Mouse (Mus musculus): ENCODE data around the gene Foxa1. TPM values are rescaled to one million over a fixed set of nuclear protein-coding genes. Genes with fewer than 3 reads are reported as not detected.

The Foxa1 gene
- polyA plus RNA-seq, 1 experiment, result not detected

- no peaks in the 10 kb centered on the region for H3K79me2 ChIP-seq (ENCODE audit: control insufficient read depth, insufficient read depth)
- no peak overlapping the region for H3ac ChIP-seq (ENCODE audit: control insufficient read depth, insufficient read length)
- TF ChIP-seq MYOD1 (IDR thresholded peaks at IDR 0.05; ENCODE audit: control insufficient read depth in 1 of 3, insufficient read length in 2 of 3, low read depth in 2 of 3) (no peak), POLR2A (IDR thresholded peaks at IDR 0.05; ENCODE audit: insufficient read length, low read depth) (no peak), CEBPB (IDR thresholded peaks at IDR 0.05; ENCODE audit: insufficient read depth, poor library complexity, severe bottlenecking) (no peak), MYOG (IDR thresholded peaks at IDR 0.05; ENCODE audit: control insufficient read depth in 1 of 3, insufficient read depth in 1 of 3, insufficient read length in 2 of 3, low read depth in 2 of 3) (no peak)
- H3K27me3 ChIP-seq (ENCODE audit: control insufficient read depth, insufficient read depth, insufficient read length), result no peaks in the 10 kb centered on the region
- no peak overlapping the region for H3K4me2 ChIP-seq (ENCODE audit: low read depth)
- no peak overlapping the region for H3K4me3 ChIP-seq
- no peaks in the 10 kb centered on the region for H3K36me3 ChIP-seq (ENCODE audit: control insufficient read depth, insufficient read depth)
These were observed 3.6 kb upstream of the Foxa1 start for GRCm38 (mm10) chr12:57550181-57550808.

GRCm38 (mm10) chr12:57549667-57550160 lies 3.0 kb upstream of the Foxa1 start:
- no peaks in the 10 kb centered on the region for H3K79me2 ChIP-seq (ENCODE audit: control insufficient read depth, insufficient read depth)
- H3K4me2 ChIP-seq (ENCODE audit: low read depth), result no peak overlapping the region
- no peaks in the 10 kb centered on the region for H3K36me3 ChIP-seq (ENCODE audit: control insufficient read depth, insufficient read depth)
- no peaks in the 10 kb centered on the region for H3K27me3 ChIP-seq (ENCODE audit: control insufficient read depth, insufficient read depth, insufficient read length)
- TF ChIP-seq SRF (IDR thresholded peaks at IDR 0.05; ENCODE audit: control insufficient read depth, insufficient read length, low read depth), result no peak
- H3ac ChIP-seq (ENCODE audit: control insufficient read depth, insufficient read length), result no peak overlapping the region
- no peak overlapping the region for H3K4me3 ChIP-seq

- Histone ChIP-seq H3K36me3 (ENCODE audit: control insufficient read depth, insufficient read depth) (no peaks in the 10 kb centered on the region), H3K79me2 (ENCODE audit: control insufficient read depth, insufficient read depth) (no peaks in the 10 kb centered on the region), H3K4me3 (no peak overlapping the region), H3K4me2 (ENCODE audit: low read depth) (no peak overlapping the region), H3K27me3 (ENCODE audit: control insufficient read depth, insufficient read depth, insufficient read length) (no peaks in the 10 kb centered on the region), H3ac (ENCODE audit: control insufficient read depth, insufficient read length) (no peak overlapping the region)
- TF ChIP-seq POLR2A (IDR thresholded peaks at IDR 0.05; ENCODE audit: insufficient read length, low read depth), result no peak
- TF ChIP-seq CEBPB (IDR thresholded peaks at IDR 0.05; ENCODE audit: insufficient read depth, poor library complexity, severe bottlenecking), result no peak
- TF ChIP-seq TCF3 (IDR thresholded peaks at IDR 0.05; ENCODE audit: insufficient read length, low read depth), result no peak
- TF ChIP-seq TCF12 (IDR thresholded peaks at IDR 0.05; ENCODE audit: insufficient read depth, poor library complexity, severe bottlenecking), result no peak
- no peak for TF ChIP-seq MAX (IDR thresholded peaks at IDR 0.05; ENCODE audit: low read depth)
- no peak for TF ChIP-seq USF1 (IDR thresholded peaks at IDR 0.05; ENCODE audit: low read depth)
- no peak for TF ChIP-seq POLR2AphosphoS2 (IDR thresholded peaks at IDR 0.05; ENCODE audit: insufficient read length, low read depth)
- no peak for TF ChIP-seq E2F4 (IDR thresholded peaks at IDR 0.05; ENCODE audit: insufficient read depth)
- no peak for TF ChIP-seq REST (IDR thresholded peaks at IDR 0.05; ENCODE audit: insufficient read depth, insufficient read length)
These were observed 2.4 kb upstream of the Foxa1 start for GRCm38 (mm10) chr12:57548981-57549666.

- TF ChIP-seq E2F4 (IDR thresholded peaks at IDR 0.05; ENCODE audit: insufficient read depth), result no peak
- TF ChIP-seq REST (IDR thresholded peaks at IDR 0.05; ENCODE audit: insufficient read depth, insufficient read length), result no peak
- TF ChIP-seq MAX (IDR thresholded peaks at IDR 0.05; ENCODE audit: low read depth), result no peak
- TF ChIP-seq CEBPB (IDR thresholded peaks at IDR 0.05; ENCODE audit: insufficient read depth, poor library complexity, severe bottlenecking), result no peak
- Histone ChIP-seq H3K4me3 (no peak overlapping the region), H3K4me2 (ENCODE audit: low read depth) (no peak overlapping the region), H3ac (ENCODE audit: control insufficient read depth, insufficient read length) (no peak overlapping the region), H3K27me3 (ENCODE audit: control insufficient read depth, insufficient read depth, insufficient read length) (no peaks in the 10 kb centered on the region), H3K36me3 (ENCODE audit: control insufficient read depth, insufficient read depth) (no peaks in the 10 kb centered on the region), H3K79me2 (ENCODE audit: control insufficient read depth, insufficient read depth) (no peaks in the 10 kb centered on the region)
These were observed 1.8 kb upstream of the Foxa1 start for GRCm38 (mm10) chr12:57548352-57548980.

GRCm38 (mm10) chr12:57547890-57548289 lies 1.2 kb upstream of the Foxa1 start:
- no peak overlapping the region for H3K4me2 ChIP-seq (ENCODE audit: low read depth)
- no peaks in the 10 kb centered on the region for H3K36me3 ChIP-seq (ENCODE audit: control insufficient read depth, insufficient read depth)
- TF ChIP-seq REST (IDR thresholded peaks at IDR 0.05; ENCODE audit: insufficient read depth, insufficient read length) (no peak), TCF3 (IDR thresholded peaks at IDR 0.05; ENCODE audit: insufficient read length, low read depth) (no peak), E2F4 (IDR thresholded peaks at IDR 0.05; ENCODE audit: insufficient read depth) (no peak), SRF (IDR thresholded peaks at IDR 0.05; ENCODE audit: control insufficient read depth, insufficient read length, low read depth) (no peak), MYOD1 (IDR thresholded peaks at IDR 0.05; ENCODE audit: control insufficient read depth in 1 of 3, insufficient read length in 2 of 3, low read depth in 2 of 3) (no peak), POLR2A (IDR thresholded peaks at IDR 0.05; ENCODE audit: insufficient read length, low read depth) (no peak), MYOG (IDR thresholded peaks at IDR 0.05; ENCODE audit: control insufficient read depth in 1 of 3, insufficient read depth in 1 of 3, insufficient read length in 2 of 3, low read depth in 2 of 3) (no peak), USF1 (IDR thresholded peaks at IDR 0.05; ENCODE audit: low read depth) (no peak), MAX (IDR thresholded peaks at IDR 0.05; ENCODE audit: low read depth) (no peak), POLR2AphosphoS2 (IDR thresholded peaks at IDR 0.05; ENCODE audit: insufficient read length, low read depth) (no peak), CEBPB (IDR thresholded peaks at IDR 0.05; ENCODE audit: insufficient read depth, poor library complexity, severe bottlenecking) (no peak), TCF12 (IDR thresholded peaks at IDR 0.05; ENCODE audit: insufficient read depth, poor library complexity, severe bottlenecking) (no peak)
- H3K4me3 ChIP-seq, result no peak overlapping the region
- H3ac ChIP-seq (ENCODE audit: control insufficient read depth, insufficient read length), result no peak overlapping the region
- no peaks in the 10 kb centered on the region for H3K79me2 ChIP-seq (ENCODE audit: control insufficient read depth, insufficient read depth)
- no peaks in the 10 kb centered on the region for H3K27me3 ChIP-seq (ENCODE audit: control insufficient read depth, insufficient read depth, insufficient read length)
